Mouse (Mus musculus): Measurements from ENCODE around the gene Otud7a.

Gene Otud7a

GRCm38 (mm10) chr7:63773268-63773667, 328.7 kb downstream of the Otud7a start:
- DNase-seq (ENCODE audit: low read depth, low spot score), result no peak

GRCm38 (mm10) chr7:63774291-63774690, 329.7 kb downstream of the Otud7a start:
- peak; percentile 78 for DNase-seq (ENCODE audit: low read depth, low spot score)

- DNase-seq (ENCODE audit: low read depth, low spot score), result no peak
Measured at GRCm38 (mm10) chr7:63777328-63777727, 332.8 kb downstream of the Otud7a start.

- DNase-seq (ENCODE audit: low read depth, low spot score), result no peak
Measured at GRCm38 (mm10) chr7:63780821-63781220, 336.3 kb downstream of the Otud7a start.

GRCm38 (mm10) chr7:63789743-63790142, 345.2 kb downstream of the Otud7a start:
- DNase-seq (ENCODE audit: low read depth, low spot score), result no peak

- no peak for DNase-seq (ENCODE audit: low read depth, low spot score)
Measured at GRCm38 (mm10) chr7:63796001-63796632, 351.6 kb downstream of the Otud7a start.

GRCm38 (mm10) chr7:63798446-63798845, 353.9 kb downstream of the Otud7a start:
- no peak for DNase-seq (ENCODE audit: low read depth, low spot score)

GRCm38 (mm10) chr7:63799304-63799703, 354.8 kb downstream of the Otud7a start:
- no peak for DNase-seq (ENCODE audit: low read depth, low spot score)

- no peak for DNase-seq (ENCODE audit: low read depth, low spot score)
Measured at GRCm38 (mm10) chr7:63802751-63803150, 358.2 kb downstream of the Otud7a start.
